Mouse (Mus musculus) cerebellum, adult 11 months (tissue): Measurements from ENCODE around the gene Gm47996.
"Not testable (repeated sequence)": the region's sequence is repeated elsewhere in the genome, so short reads cannot be mapped to it uniquely, and the experiment has no call there.

Source experiments
- DNase-seq: peaks from one replicate; pipeline ENCODE4 v3.0.0; 2022

The Gm47996 gene

GRCm38 (mm10) chr1:151208493-151208892, 1.4 kb upstream of the Gm47996 start:
- not testable (repeated sequence) for DNase-seq

DNA sequence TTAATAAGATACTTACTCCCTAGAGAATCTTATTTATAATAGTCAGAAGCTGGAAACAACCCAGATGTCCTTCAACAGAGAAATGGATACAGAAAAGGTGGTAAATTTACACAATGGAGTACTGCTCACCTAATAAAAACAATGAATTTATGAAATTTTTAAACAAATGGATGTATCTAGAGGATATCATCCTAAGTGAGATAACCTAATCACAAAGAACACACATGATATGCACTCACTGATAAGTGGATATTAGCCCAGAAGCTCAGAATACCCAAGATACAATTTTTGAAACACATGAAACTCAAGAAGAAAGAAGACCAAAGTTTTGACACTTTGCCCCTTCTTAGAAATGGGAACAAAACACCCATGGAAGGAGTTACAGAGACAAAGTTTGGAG, 987 bp upstream of the Gm47996 start:
- DNase-seq, result not testable (repeated sequence)

- not testable (repeated sequence) for DNase-seq
Observed at GRCm38 (mm10) chr1:151211666-151212065, 1.7 kb downstream of the Gm47996 start.

- no peak for DNase-seq
Observed at GRCm38 (mm10) chr1:151214862-151215261, 4.9 kb downstream of the Gm47996 start.

DNA sequence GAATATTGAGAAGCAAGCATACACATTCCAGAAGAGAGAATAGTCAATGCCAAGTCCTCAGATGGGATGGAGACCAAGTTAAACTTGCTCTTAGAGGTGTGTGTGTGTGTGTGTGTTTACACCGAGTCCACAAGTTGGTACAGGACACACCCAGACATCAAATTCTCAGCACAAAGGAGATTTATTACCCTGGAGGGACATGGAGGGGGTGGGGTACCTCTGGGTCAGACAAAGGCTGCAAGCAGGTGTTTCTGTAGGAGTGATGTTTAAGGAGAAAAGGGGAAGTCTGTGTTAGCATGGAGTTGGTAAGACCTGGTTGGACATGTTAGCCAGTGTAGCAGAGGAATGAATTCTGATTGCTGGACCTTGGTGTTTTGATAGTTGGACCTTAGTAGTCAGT, 6.1 kb downstream of the Gm47996 start:
- no peak for DNase-seq

GRCm38 (mm10) chr1:151216417-151216816, 6.5 kb downstream of the Gm47996 start:
- DNase-seq, result no peak

DNA sequence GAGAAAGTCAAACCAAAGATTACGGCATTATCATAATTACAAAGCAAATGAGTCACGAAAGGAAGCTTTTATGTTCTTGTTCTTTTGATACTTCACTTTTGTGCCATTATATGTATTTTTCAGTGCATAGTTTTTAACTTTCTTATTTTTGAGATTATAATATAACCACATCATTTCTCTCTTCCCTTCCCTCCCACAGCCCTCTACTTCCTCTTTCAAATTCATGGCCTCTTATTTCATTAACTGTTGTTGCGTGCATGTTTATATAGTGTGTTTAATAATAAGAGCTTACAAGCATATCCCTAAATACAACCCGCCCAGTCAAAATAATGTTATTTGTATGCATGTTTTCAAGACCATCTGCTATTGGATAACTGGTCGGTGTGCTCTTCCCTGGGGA, 9.1 kb downstream of the Gm47996 start:
- no peak for DNase-seq

GRCm38 (mm10) chr1:151220098-151220497, 10.2 kb downstream of the Gm47996 start:
- DNase-seq, result no peak

- no peak for DNase-seq
Observed at GRCm38 (mm10) chr1:151222561-151223267, 12.8 kb downstream of the Gm47996 start.

GRCm38 (mm10) chr1:151223377-151223776, 13.4 kb downstream of the Gm47996 start:
- DNase-seq, result no peak

DNA sequence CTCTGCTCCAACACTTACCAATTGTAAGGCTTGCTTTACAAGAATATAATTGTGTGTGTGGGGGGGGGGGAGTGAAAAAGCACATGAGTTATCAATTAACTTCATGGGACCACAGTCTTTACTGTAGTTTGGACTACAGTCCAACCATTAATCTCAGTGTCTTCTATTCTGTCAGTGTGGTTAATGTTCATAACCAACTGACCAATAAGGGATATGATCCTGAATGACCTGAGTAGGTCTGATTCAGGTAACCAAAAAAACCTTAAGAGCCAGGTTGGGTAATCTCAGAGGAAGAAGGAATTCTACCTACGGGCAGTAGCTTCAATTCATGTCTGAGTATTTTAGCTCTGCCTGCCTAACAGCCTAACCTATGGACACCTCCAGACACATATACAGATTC, 14.6 kb downstream of the Gm47996 start:
- no peak for DNase-seq

- DNase-seq, result no peak
Observed at GRCm38 (mm10) chr1:151227506-151227905, 17.6 kb downstream of the Gm47996 start.

- DNase-seq, result no peak
Observed at GRCm38 (mm10) chr1:151228320-151228989, 18.5 kb downstream of the Gm47996 start.

GRCm38 (mm10) chr1:151232346-151232745, 22.4 kb downstream of the Gm47996 start:
- DNase-seq, result no peak

DNA sequence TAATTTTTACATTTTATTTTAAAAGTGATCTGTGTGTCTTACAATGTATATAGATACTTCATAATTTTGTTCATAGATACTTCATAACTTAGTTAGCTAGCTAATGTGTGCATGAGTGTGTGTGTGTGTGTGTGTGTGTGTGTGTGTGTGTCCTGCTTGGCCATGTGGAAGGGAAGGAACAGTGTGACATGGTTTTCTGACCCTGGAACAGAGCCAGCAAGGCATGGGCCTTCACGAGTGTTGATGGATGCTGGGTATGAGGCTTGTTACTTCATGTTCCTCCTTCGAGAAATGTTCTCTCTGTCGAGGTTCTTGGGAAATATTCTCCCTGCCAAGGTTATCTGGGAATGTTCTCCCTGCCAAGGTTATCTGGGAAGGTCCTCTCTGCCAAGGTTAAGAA, 23.8 kb downstream of the Gm47996 start:
- DNase-seq, result no peak

DNA sequence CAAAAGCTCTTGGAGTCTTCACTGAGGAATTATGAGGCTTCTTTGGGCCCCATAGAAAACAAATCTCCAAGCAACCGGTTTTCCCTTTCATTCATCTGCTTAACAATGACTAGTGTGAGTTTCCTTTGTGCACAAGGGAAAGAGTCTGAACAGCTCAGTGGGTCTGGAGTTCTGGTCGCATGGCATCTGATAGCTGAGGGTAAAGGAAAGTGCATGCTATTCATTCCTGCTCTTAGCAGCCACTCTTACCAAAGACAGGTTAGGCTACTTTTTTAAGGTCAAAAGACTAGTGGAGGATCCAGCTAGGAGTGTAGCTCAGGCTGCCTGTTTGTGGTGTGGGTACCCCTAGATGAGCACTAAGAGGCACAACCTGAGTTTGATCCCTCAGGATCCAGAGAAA, 25.6 kb downstream of the Gm47996 start:
- DNase-seq, result no peak

DNA sequence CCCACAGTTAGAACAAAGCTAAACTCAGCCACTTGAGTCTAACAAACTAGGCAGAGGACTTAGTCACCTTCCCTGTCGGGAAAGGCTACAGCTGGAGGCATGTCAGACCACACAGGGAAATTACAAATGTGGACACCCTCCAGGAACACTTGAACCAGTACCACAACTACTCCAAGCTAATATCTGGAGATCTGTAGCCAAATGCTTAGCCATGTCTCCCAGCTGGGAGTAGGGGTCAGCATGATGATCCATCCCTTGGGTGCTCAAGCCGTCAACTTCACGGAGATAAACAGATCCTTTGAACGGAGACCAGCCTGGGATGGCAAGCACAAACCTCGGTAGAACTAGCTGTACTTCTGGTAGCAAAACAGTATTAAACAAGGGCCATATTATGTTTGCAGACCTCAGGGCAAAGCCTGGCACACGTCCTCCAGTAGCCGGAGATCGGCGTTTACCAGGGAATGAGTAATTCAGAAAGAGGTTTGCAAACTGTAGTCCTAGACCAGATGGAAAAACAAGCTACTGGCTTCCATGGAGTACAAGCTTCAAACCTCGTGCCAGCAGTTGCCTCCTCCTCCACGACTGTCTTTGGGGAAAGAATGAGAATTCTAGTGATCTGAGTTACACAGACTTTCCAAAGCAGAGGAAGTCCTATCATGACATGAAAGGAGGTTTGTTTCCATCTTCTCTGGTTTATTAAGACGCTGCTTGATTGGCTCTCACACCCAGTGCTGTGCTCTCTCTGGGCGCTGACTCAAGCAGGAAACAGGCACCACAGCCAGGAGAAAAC, 26.4 kb downstream of the Gm47996 start:
- DNase-seq, result no peak

GRCm38 (mm10) chr1:151237780-151238179, 27.8 kb downstream of the Gm47996 start:
- DNase-seq, result no peak

GRCm38 (mm10) chr1:151243332-151243731, 33.4 kb downstream of the Gm47996 start:
- DNase-seq, result no peak

DNA sequence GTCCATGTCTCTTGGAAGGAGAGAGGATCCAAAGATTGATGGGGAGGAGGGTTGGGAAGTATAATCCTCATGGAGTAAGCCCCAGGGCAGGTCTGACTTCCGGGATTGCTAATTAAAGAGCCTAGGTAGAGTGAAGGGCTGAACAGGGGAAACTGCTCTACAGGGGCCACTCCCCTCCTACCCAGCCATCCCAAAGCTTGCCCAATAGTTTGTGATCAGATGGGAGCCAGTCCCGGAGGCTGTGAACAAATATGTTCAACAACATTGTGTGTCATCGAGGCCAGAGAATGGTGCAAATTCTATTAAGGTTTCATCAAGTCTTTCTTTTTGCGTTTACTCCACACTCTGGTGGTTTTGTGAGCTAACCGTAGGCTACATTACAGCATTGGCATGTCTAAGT, 34.1 kb downstream of the Gm47996 start:
- DNase-seq, result no peak

- no peak for DNase-seq
Observed at GRCm38 (mm10) chr1:151244761-151245160, 34.8 kb downstream of the Gm47996 start.

DNA sequence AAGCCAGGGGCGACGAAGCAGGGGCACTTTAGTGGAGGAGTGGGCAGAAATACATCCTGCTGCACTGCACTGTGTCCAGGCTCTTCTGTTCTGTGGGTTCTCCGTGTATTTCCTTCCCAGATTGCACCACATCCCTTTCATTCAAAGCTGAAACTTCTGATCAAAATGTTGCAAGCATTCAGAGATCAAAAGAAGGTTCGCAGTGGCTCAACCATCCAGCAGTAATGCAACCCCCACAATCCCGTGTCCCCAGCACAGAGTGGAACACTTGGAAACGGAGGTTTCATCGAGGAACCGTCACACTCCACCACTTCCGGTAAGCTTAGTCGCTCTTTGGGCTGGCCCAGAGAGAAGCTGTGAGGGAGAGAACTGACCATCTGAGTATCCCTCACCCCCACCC, 35.2 kb downstream of the Gm47996 start:
- DNase-seq, result no peak

DNA sequence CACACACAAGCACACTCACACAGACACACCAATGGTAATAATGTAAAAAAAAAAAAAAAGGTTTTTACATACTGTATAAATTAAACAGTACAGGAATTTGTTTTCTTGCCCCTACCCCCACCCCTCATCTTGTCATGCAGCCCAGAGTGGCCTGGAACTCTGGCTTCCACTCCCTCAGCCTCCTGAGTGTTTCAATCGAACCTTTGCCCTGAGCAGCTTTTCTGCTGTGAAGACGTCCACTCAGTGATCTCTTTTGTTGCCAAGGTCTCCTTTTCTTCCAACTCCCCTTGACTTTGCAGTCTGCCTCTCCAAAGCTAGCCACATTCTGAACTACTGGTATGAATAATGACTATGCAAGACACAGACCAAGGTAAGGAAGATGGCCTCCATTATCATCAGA, 35.9 kb downstream of the Gm47996 start:
- no peak for DNase-seq

GRCm38 (mm10) chr1:151250109-151250508, 40.2 kb downstream of the Gm47996 start:
- DNase-seq, result no peak
